ENCODE assay signal across 32 mouse cellular contexts in the genomic region with DNA sequence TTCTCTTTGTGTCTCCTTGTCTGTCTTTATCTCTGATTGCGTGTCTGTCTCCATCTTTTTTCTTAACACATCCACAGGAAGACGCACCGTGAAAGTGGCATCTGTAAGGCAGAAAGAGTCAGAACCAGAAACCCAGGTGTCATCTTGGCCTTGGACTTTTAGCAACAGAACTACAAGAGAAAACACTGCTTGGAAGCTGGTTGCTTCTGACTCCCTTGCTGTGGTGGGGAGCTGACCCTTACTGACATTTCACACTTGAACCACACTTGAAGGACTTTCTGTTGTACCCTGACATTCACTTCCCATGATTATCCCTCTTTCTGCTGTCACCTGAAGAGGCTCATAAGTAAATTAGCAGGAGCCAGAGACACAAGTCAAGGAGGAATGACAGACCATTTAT.
"Had no signal": no experiment of that assay in that cellular context is flagged by ENCODE, and none has a peak within 500 bp of the region (broad histone marks: within the 10 kb centered on the region; RNA-seq: fewer than 3 reads in every experiment).

No protein-coding gene starts in this region.

- H3K36me3 ChIP-seq: heart, embryonic 12.5 days; heart, embryonic 13.5 days; heart, embryonic 15.5 days; hindbrain, embryonic 10.5 days; hindbrain, embryonic 12.5 days; hindbrain, embryonic 13.5 days; hindbrain, embryonic 15.5 days; intestine, embryonic 15.5 days; kidney, embryonic 15.5 days had no signal

- H3K4me3 ChIP-seq: heart, embryonic 12.5 days; heart, embryonic 13.5 days; heart, embryonic 15.5 days; hindbrain, embryonic 10.5 days; hindbrain, embryonic 12.5 days; hindbrain, embryonic 13.5 days; hindbrain, embryonic 15.5 days; intestine, embryonic 15.5 days; kidney, embryonic 15.5 days; layer of hippocampus, adult 2 months; left cerebral cortex, adult 2 months had no signal

- H3K27ac ChIP-seq: heart, embryonic 13.5 days; heart, embryonic 15.5 days; hindbrain, embryonic 10.5 days; hindbrain, embryonic 12.5 days; hindbrain, embryonic 13.5 days; hindbrain, embryonic 14.5 days; hindbrain, embryonic 15.5 days; hindbrain, postnatal 0 days; intestine, embryonic 15.5 days; kidney, embryonic 15.5 days; kidney, postnatal 0 days; layer of hippocampus, adult 2 months; left cerebral cortex, adult 2 months had no signal

- H3K4me2 ChIP-seq: heart, embryonic 12.5 days; heart, embryonic 13.5 days; heart, embryonic 15.5 days; hindbrain, embryonic 12.5 days; hindbrain, embryonic 13.5 days; hindbrain, embryonic 14.5 days; hindbrain, embryonic 15.5 days; intestine, embryonic 15.5 days; kidney, embryonic 15.5 days had no signal

- H3K9me3 ChIP-seq: heart, embryonic 12.5 days; heart, embryonic 13.5 days; heart, embryonic 15.5 days; hindbrain, embryonic 10.5 days; hindbrain, embryonic 12.5 days; hindbrain, embryonic 13.5 days; hindbrain, embryonic 15.5 days; intestine, embryonic 15.5 days; kidney, embryonic 15.5 days had no signal

- DNase-seq: heart, postnatal 10 days; heart, postnatal 36 days; heart, postnatal 4 days; kidney, adult 11 months; kidney, adult 18-20 months; kidney, adult 2 months; kidney, adult 8-10 months; kidney, postnatal 10 days; kidney, postnatal 14 days; kidney, postnatal 25 days; kidney, postnatal 36 days; kidney, postnatal 4 days; layer of hippocampus, adult 9-11 months; layer of hippocampus, postnatal 36 days had no signal

- H3K4me1 ChIP-seq: heart, embryonic 12.5 days; heart, embryonic 13.5 days; heart, embryonic 15.5 days; hindbrain, embryonic 12.5 days; hindbrain, embryonic 13.5 days; hindbrain, embryonic 15.5 days; intestine, embryonic 15.5 days; kidney, embryonic 15.5 days had no signal

- H3K27me3 ChIP-seq: heart, embryonic 15.5 days; intestine, embryonic 15.5 days had no signal

- ATAC-seq: hindbrain, embryonic 16.5 days; hindbrain, postnatal 0 days; inflammation-experienced regulatory T-cells, adult 6 months; intestine, embryonic 15.5 days; intestine, embryonic 16.5 days; intestine, postnatal 0 days had no signal

- H3K9ac ChIP-seq: heart, embryonic 12.5 days; heart, embryonic 13.5 days; heart, embryonic 15.5 days; hindbrain, embryonic 12.5 days; hindbrain, embryonic 13.5 days; hindbrain, embryonic 14.5 days; hindbrain, embryonic 15.5 days; intestine, embryonic 15.5 days; kidney, embryonic 15.5 days had no signal
